Mouse (Mus musculus) Patski (cell line): ENCODE results near the gene Zswim1. TPM values are rescaled to one million over a fixed set of nuclear protein-coding genes. Genes with fewer than 3 reads are reported as not detected.

Experiments used
- ATAC-seq: fragments of 100-300 bp; one replicate; pipeline ENCODE4 v1.8.0; 2021
- CTCF ChIA-PET: fragments of 350-600 bp; sonication (Branson Sonifier 250); formaldehyde crosslinking; loops from one replicate; lab custom pipeline; 2022; ENCODE audit warnings: inconsistent platforms; lab: Charles Lee
- POLR2A ChIA-PET: fragments of 350-600 bp; sonication (Branson Sonifier 250); formaldehyde crosslinking; loops from one replicate; lab custom pipeline; 2022; ENCODE audit warnings: antibody characterized with exemption, inconsistent platforms; lab: Charles Lee
- DNase-seq: peaks from one replicate; pipeline ENCODE4 v3.0.0-alpha.2; 2011; ENCODE audit warnings: low read depth, low spot score
- H3K27me3 ChIP-seq: fragments of 371-371 bp; one replicate; pipeline ENCODE4 v1.5.1; 2021
- CTCF ChIP-seq: fragments of 100-300 bp; IDR thresholded peaks from one replicate; pipeline ENCODE4 v1.5.1; 2021
- in situ Hi-C: fragments of 300-500 bp; cut with MboI; formaldehyde crosslinking; loops from 3 replicates; pipeline ENCODE4 v1.11.1; 2018; ENCODE audit warnings: low pct_unique_long_range_greater_than_20kb, mixed read lengths
- polyA plus RNA-seq: library from polyadenylated mRNA; unstranded; gene quantifications from one replicate; pipeline ENCODE4 v1.2.3, GENCODE M21; 2021

The Zswim1 gene
- polyA plus RNA-seq, 1 experiment from 2014 or later, result 13.2 TPM

DNA sequence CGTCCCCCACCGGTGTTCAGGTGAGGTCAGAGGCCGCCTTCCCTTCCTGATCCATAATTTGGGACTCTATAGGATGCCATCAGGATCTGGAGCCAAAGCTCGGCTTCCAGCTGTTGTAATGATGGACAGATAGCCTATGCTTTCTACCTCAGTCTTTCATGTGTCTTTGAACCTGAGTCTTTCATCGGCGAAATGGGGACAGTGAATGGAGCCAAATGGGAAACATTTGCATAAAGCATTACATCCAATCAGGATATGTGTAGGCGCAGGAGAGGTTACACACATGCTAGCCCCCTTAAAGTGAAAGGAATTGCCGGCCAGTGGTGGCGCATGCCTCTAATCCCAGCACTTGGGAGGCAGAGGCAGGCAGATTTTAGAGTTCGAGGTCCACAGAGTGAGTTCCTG, 697 bp downstream of the Zswim1 start:
- ChIA-PET CTCF (interaction anchor here (1.1 to 1.3 kb wide), 3 partner anchors 14 to 45 kb away, joined by 3 to 4 read pairs (median 3); partner anchors contain the start of genes Acot8 and Zswim3), POLR2A (interaction anchor here (0.7 to 2.0 kb wide), 4 partner anchors 10 to 55 kb away, joined by 3 to 7 read pairs (median 4); partner anchors contain the start of genes Acot8, Ctsa and Zswim3)
- TF ChIP-seq CTCF, result no peak
- no peaks in the 10 kb centered on the region for H3K27me3 ChIP-seq
- in situ Hi-C loops, result no loop called here
- ATAC-seq, result peak; percentile 24
- DNase-seq, result no peak

DNA sequence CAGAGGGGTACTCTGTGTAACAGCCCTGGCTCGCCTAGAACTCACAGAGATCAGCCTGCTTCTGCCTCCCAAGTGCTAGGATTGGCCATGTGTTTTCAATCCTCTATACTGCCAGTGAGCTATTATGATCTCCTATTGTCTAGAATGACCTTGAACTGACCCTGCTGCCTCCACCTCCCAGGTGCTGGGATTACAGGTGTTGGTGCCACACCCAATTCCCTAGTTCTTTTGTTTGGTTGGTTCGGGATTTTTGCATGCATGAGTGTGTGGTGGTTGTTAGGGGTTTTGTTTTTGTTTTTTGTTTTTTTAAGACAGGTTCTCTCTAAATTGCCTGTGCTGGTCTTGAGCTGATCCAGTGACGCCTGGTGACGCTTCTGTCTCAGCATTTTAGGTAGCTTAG, 1.5 kb downstream of the Zswim1 start:
- in situ Hi-C loops, result no loop called here
- DNase-seq, result no peak
- POLR2A ChIA-PET, result interaction anchor here (1.0 kb wide), 1 partner anchor 9 kb away, joined by 3 read pairs; the partner anchor contains the start of gene Ctsa
- no peak for TF ChIP-seq CTCF
- ATAC-seq, result no peak
- no peaks in the 10 kb centered on the region for H3K27me3 ChIP-seq
- CTCF ChIA-PET, result interaction anchor here (1.1 kb wide), 1 partner anchor 44 kb away, joined by 3 read pairs; no protein-coding TSS in a partner anchor

DNA sequence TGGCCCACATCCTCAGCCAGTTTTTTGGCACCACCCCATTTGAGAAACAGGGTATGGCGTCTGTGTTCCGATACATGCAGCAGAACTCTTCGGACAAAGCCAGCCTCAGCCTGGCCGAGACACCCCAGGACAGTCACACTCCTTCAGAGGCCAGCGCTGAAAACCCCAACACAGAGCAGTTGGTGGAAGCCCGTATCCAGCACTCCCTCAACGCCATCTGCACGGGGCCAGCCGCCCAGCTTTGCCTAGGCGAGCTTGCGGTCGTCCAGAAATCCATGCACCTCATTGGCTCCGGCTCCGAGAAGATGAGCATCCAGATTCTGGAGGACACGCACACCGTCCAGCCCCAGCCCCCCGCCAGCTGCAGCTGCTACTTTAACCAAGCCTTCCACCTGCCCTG, 3.0 kb downstream of the Zswim1 start:
- in situ Hi-C loops, result no loop called here
- ATAC-seq, result no peak
- CTCF ChIA-PET, result interaction anchor here (0.8 kb wide), 1 partner anchor 28 kb away, joined by 4 read pairs; no protein-coding TSS in a partner anchor
- no peak for TF ChIP-seq CTCF
- DNase-seq, result no peak
- POLR2A ChIA-PET, result no interaction called here
- H3K27me3 ChIP-seq, result no peaks in the 10 kb centered on the region

DNA sequence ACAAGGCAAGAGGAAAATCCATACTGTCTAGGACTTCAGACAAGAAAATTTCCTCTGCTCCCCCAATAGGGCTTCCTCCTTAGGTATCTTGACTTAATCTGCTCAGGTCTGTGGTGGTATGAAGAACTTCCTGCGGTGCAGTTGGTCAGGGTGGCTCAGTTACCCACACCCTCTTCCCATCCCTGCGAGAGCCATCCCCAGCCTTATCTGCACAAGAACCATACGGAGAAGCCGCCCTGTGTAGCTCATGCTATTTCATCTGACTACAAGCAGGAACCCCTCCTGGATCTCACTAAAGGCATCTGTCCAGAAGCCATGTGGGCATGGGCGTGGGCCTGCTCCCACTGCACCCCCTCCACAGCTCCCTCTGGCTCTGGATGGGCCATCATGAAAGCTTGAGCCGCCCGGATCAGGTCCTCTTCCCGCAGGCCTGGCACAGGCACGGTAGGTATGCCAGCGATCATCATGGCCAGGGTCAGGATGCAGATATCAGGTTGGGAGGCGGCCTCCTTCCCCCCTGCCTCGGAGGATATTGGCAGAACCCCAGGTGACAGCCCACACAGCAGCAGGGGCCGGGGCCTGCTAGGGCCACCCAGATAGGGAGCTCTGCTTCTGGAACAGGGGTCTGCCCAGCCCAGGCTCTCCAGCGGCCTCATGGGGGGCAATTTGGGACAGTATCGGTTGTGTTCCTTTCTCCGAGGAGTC, 4.8 kb downstream of the Zswim1 start:
- DNase-seq (no peak), ATAC-seq (no peak)
- POLR2A ChIA-PET, result no interaction called here
- TF ChIP-seq CTCF, result no peak
- CTCF ChIA-PET, result no interaction called here
- no peaks in the 10 kb centered on the region for H3K27me3 ChIP-seq
- in situ Hi-C loops, result no loop called here

DNA sequence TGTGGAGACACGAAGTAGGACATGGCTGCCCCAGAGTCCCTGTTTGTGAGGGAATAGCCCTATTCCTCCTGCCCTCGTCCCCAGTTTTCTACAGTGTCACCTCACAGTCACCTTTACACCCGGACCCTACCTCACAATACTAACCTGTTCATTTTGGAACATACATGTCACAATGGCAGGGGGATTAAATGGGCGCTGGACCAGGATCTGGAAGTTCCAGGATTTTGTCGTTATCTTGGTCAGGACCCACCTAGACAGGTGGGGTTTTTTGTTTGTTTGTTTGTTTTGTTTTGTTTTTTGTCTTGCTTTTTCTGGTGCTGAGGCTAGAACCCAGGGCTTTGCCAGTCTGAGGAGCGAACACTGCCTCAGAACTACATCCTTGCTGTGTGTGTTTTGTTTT, 6.0 kb downstream of the Zswim1 start, which contains the start of gene Spata25:
Gene Spata25 (minus strand): TSS at position 101 of the 400 bp plus-strand sequence.
- POLR2A ChIA-PET, result no interaction called here
- in situ Hi-C loops, result no loop called here
- no peak for DNase-seq

DNA sequence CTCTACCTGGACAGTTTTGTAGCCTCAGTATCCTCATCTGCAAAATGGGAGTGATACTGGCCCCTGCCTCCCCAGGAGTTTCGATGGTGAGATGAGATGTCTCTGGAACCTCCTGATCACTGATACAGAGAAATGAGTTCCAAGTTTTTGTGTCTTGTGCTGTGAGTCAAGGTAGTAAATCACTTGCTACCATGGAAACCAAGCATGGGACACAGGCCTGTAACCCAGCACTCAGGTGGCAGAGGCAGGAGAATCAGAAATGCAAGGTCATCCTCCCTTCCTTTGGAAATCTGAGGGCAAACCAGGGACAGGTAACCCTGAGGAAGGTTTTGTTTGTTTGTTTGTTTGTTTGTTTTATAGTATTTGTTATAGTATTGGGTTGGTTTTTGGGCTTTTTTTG, 6.6 kb downstream of the Zswim1 start:
- in situ Hi-C loops, result no loop called here
- no peaks in the 10 kb centered on the region for H3K27me3 ChIP-seq
- ATAC-seq, result no peak
- POLR2A ChIA-PET, result no interaction called here
- no peak for DNase-seq
- CTCF ChIA-PET, result no interaction called here
- no peak for TF ChIP-seq CTCF

More for the DNA sequence above, 6.0 kb downstream of the Zswim1 start, which contains the start of gene Spata25:
- CTCF ChIA-PET, result no interaction called here
- no peak for TF ChIP-seq CTCF
- H3K27me3 ChIP-seq, result no peaks in the 10 kb centered on the region
- ATAC-seq, result no peak

DNA sequence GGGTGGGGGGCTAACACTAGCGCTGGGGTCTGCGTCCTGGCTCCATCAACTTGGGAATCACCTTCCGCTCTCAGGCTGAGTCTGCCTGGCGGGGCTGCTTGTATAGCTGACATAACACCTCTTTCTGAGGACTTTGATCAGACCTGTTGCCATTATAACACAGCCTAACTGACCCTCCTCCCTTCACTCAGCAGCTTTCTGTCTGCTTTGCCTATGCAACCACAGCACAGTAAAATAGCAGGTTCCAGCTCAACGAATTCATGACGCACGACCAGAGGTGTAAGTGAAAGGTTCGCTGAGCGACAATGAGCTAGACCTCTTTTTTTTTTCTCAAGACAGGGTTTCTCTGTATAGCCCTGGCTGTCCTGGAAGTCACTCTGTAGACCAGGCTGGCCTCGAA, 8.5 kb downstream of the Zswim1 start:
- no peak for ATAC-seq
- CTCF ChIA-PET, result interaction anchor here (0.7 to 1.1 kb wide), 2 partner anchors 36 to 50 kb away, joined by 3 read pairs; no protein-coding TSS in a partner anchor
- TF ChIP-seq CTCF, result no peak
- in situ Hi-C loops, result no loop called here
- no peak for DNase-seq
- POLR2A ChIA-PET, result interaction anchor here (0.6 kb wide), 1 partner anchor 44 kb away, joined by 3 read pairs; no protein-coding TSS in a partner anchor
- no peaks in the 10 kb centered on the region for H3K27me3 ChIP-seq

DNA sequence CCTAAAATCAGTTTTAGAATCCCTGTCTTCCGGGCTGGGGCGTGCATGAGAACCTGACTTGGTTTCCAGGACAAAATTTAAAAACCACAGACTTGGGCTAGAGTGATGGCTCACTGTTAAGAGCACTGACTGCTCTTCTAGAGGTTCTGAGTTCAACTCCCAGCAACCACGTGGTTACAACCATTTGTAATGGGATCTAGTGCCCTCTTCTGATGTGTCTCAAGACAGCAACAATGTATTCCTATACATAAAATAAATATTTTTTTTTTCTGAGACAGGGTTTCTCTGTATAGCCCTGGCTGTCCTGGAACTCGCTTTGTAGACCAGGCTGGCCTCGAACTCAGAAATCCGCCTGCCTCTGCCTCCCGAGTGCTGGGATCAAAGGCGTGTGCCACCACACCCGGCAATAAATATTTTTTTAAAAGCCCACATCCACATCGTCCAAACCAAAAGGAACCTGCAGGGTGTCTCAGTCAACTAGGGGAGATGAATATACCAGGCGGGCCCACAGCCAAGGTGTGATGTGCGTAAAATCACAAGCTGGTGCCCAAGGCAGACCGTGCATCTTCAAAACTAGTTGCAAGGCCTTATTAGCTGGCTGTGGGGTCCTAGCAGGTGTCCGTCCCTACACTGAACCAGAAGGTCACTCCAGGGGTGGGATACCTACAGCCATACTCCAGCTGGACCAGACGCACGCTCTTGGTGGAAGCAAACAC, 9.7 kb downstream of the Zswim1 start:
- POLR2A ChIA-PET, result interaction anchor here (0.7 to 1.9 kb wide), 3 partner anchors 8 to 79 kb away, joined by 3 to 5 read pairs (median 3); partner anchors contain the start of gene Zswim1
- ATAC-seq, result no peak
- CTCF ChIA-PET, result interaction anchor here (1.3 to 2.5 kb wide), 4 partner anchors 10 to 35 kb away, joined by 3 to 7 read pairs (median 4); partner anchors contain the start of genes Acot8 and Zswim1
- in situ Hi-C loops, result no loop called here
- DNase-seq, result no peak
- TF ChIP-seq CTCF, result no peak
- no peaks in the 10 kb centered on the region for H3K27me3 ChIP-seq

DNA sequence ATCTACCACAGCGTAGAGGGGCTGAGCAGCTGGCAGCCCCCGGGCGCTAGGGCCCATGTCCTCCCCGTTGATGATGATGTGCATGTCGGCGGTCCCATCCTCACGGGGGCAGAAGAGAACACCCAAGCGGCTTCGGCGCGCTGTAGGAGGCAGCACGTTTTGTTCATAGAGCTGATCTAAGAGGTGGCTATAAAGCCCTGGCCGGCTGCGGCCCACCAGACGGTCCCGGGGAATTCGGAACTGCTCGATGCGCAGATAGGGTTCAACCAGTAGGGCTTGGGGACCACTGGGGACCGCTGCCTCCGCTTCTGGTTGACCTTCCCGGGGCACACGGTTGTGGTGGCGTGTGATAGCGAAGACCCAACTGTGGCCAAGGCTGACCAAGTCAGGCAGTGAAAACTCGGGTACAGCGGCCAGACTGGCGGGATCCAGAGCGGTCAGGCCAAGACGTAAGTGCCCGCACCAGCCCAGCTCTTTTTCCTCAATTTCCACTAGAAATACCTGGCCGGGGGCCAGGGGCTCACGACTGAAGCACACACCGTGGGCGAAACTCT, 10.3 kb downstream of the Zswim1 start, which contains the start of gene Ctsa:
Gene Ctsa (plus strand): TSS at position 126 of the 554 bp plus-strand sequence.
- POLR2A ChIA-PET, result interaction anchor here (0.7 to 1.9 kb wide), 5 partner anchors 9 to 78 kb away, joined by 3 to 5 read pairs (median 3); partner anchors contain the start of genes Acot8 and Zswim1
- in situ Hi-C loops, result no loop called here
- ATAC-seq, result peak; percentile 24
- CTCF ChIA-PET, result interaction anchor here (1.3 to 2.5 kb wide), 5 partner anchors 11 to 35 kb away, joined by 3 to 7 read pairs (median 4); partner anchors contain the start of genes Acot8, Pltp and Zswim1
- H3K27me3 ChIP-seq, result no peaks in the 10 kb centered on the region
- TF ChIP-seq CTCF, result no peak
- no peak for DNase-seq
